Mouse (Mus musculus) adrenal gland, postnatal 14 days (tissue): ENCODE measurements around the gene Prkra. TPM values are rescaled to one million over a fixed set of nuclear protein-coding genes. Genes with fewer than 3 reads are reported as not detected.
"Not testable (repeated sequence)": the region's sequence is repeated elsewhere in the genome, so short reads cannot be mapped to it uniquely, and the experiment has no call there.

Experiments used
- DNase-seq: peaks from one replicate; pipeline ENCODE4 v3.0.0; 2021; ENCODE audit warnings: mixed read lengths
- total RNA-seq: library from RNA; stranded (reverse); gene quantifications from 2 replicates; pipeline ENCODE4 v1.2.3, GENCODE M21; 2021

Prkra gene
- total RNA-seq, 1 experiment from 2014 or later: 26.8 TPM

GRCm38 (mm10) chr2:76655982-76656381, 8.2 kb upstream of the Prkra start:
- DNase-seq: peak; percentile 33

- no peak for DNase-seq
Observed at GRCm38 (mm10) chr2:76655444-76655843, 7.6 kb upstream of the Prkra start.

GRCm38 (mm10) chr2:76654646-76655045, 6.8 kb upstream of the Prkra start:
- no peak for DNase-seq

GRCm38 (mm10) chr2:76653070-76653469, 5.3 kb upstream of the Prkra start:
- no peak for DNase-seq

GRCm38 (mm10) chr2:76648666-76649141, 889 bp upstream of the Prkra start:
- no peak for DNase-seq

- no peak for DNase-seq
Observed at GRCm38 (mm10) chr2:76647441-76647869, 360 bp downstream of the Prkra start.

GRCm38 (mm10) chr2:76643801-76644200, 4.0 kb downstream of the Prkra start:
- DNase-seq: no peak

- no peak for DNase-seq
Observed at GRCm38 (mm10) chr2:76639637-76640036, 8.2 kb downstream of the Prkra start.

- DNase-seq: peak; percentile 23
Observed at GRCm38 (mm10) chr2:76631600-76631999, 16.2 kb downstream of the Prkra start.

GRCm38 (mm10) chr2:76630293-76630692, 17.5 kb downstream of the Prkra start:
- no peak for DNase-seq

- not testable (repeated sequence) for DNase-seq
Observed at GRCm38 (mm10) chr2:76622316-76622715, 25.5 kb downstream of the Prkra start.

- no peak for DNase-seq
Observed at GRCm38 (mm10) chr2:76621724-76622123, 26.1 kb downstream of the Prkra start.

GRCm38 (mm10) chr2:76620188-76620587, 27.6 kb downstream of the Prkra start:
- peak; percentile 13 for DNase-seq

- peak; percentile 59 for DNase-seq
Observed at GRCm38 (mm10) chr2:76618078-76618477, 29.7 kb downstream of the Prkra start.

- DNase-seq: no peak
Observed at GRCm38 (mm10) chr2:76611996-76612395, 35.8 kb downstream of the Prkra start.

GRCm38 (mm10) chr2:76610326-76611104, 37.3 kb downstream of the Prkra start:
- peak; percentile 32 for DNase-seq

GRCm38 (mm10) chr2:76606704-76607103, 41.1 kb downstream of the Prkra start:
- no peak for DNase-seq

- no peak for DNase-seq
Observed at GRCm38 (mm10) chr2:76602256-76602655, 45.6 kb downstream of the Prkra start.

GRCm38 (mm10) chr2:76599214-76599613, 48.6 kb downstream of the Prkra start:
- peak; percentile 13 for DNase-seq

- peak; percentile 21 for DNase-seq
Observed at GRCm38 (mm10) chr2:76597521-76597920, 50.3 kb downstream of the Prkra start.

GRCm38 (mm10) chr2:76592401-76592924, 55.4 kb downstream of the Prkra start:
- DNase-seq: no peak

- DNase-seq: no peak
Observed at GRCm38 (mm10) chr2:76590221-76590620, 57.6 kb downstream of the Prkra start.

GRCm38 (mm10) chr2:76586906-76587305, 60.9 kb downstream of the Prkra start:
- DNase-seq: no peak

- DNase-seq: peak; percentile 31
Observed at GRCm38 (mm10) chr2:76585090-76585489, 62.7 kb downstream of the Prkra start.
